Mouse (Mus musculus) kidney, embryonic 14.5 days (tissue): Measurements from ENCODE around the gene Rnd3. TPM values are rescaled to one million over a fixed set of nuclear protein-coding genes. Genes with fewer than 3 reads are reported as not detected.

Source experiments
- ATAC-seq: fragments of 200-750 bp; cut with Nextera tagmentation; 2 replicates; pipeline ENCODE4 v1.8.0; 2017; ENCODE audit warnings: moderate number of reproducible peaks, mild to moderate bottlenecking, moderate TSS enrichment, moderate library complexity; ENCODE audit not compliant: low FRiP score, low TSS enrichment
- H3K27ac ChIP-seq: fragments of 300-500 bp; sonication (generic); 2 replicates; pipeline ENCODE4 v1.5.1; 2014; ENCODE audit warnings: low read depth, mild to moderate bottlenecking, low read length, moderate library complexity, mixed read lengths
- H3K27me3 ChIP-seq: fragments of 300-500 bp; sonication (generic); 2 replicates; pipeline ENCODE4 v1.6.1; 2014; ENCODE audit warnings: mild to moderate bottlenecking, low read length; ENCODE audit not compliant: control insufficient read depth, insufficient read depth
- H3K36me3 ChIP-seq: fragments of 300-500 bp; sonication (generic); 2 replicates; pipeline ENCODE4 v1.6.1; 2014; ENCODE audit warnings: low read length, mixed read lengths; ENCODE audit not compliant: control insufficient read depth, insufficient read depth
- H3K4me1 ChIP-seq: fragments of 300-500 bp; sonication (generic); 2 replicates; pipeline ENCODE4 v1.6.1; 2014; ENCODE audit warnings: low read length, mixed read lengths; ENCODE audit not compliant: control insufficient read depth, insufficient read depth
- H3K4me2 ChIP-seq: fragments of 300-500 bp; sonication (generic); replicated peaks from 2 replicates; pipeline ENCODE4 v1.6.1; 2014; ENCODE audit warnings: low read depth, mild to moderate bottlenecking, low read length
- H3K4me3 ChIP-seq: fragments of 300-500 bp; sonication (generic); 2 replicates; pipeline ENCODE4 v1.5.1; 2014; ENCODE audit warnings: mild to moderate bottlenecking, low read length
- H3K9ac ChIP-seq: fragments of 300-500 bp; sonication (generic); 2 replicates; pipeline ENCODE4 v1.6.1; 2014; ENCODE audit warnings: low read depth, mild to moderate bottlenecking, low read length, moderate library complexity
- H3K9me3 ChIP-seq: fragments of 300-500 bp; sonication (generic); 2 replicates; pipeline ENCODE4 v1.6.1; 2016; ENCODE audit warnings: low read length; ENCODE audit not compliant: control insufficient read depth
- WGBS: fragments of 180-500 bp; shearing (Covaris S2); extraction: QIAGEN DNeasy Blood & Tissue Kit; methylation state at CpG from one replicate; pipeline ENCODE4 v1.1.7; 2014; 5-methylcytosine and 5-hydroxymethylcytosine counted together
- polyA plus RNA-seq: library from polyadenylated mRNA; unstranded; fragments of >200 nt; fragmentation: Nextera tagmentation; extraction: Ambion mirVana; gene quantifications from 2 replicates; pipeline ENCODE4 v1.2.1, GENCODE M21; 2014

Gene Rnd3
- polyA plus RNA-seq, 1 experiment from 2014 or later = 41.5 TPM

DNA sequence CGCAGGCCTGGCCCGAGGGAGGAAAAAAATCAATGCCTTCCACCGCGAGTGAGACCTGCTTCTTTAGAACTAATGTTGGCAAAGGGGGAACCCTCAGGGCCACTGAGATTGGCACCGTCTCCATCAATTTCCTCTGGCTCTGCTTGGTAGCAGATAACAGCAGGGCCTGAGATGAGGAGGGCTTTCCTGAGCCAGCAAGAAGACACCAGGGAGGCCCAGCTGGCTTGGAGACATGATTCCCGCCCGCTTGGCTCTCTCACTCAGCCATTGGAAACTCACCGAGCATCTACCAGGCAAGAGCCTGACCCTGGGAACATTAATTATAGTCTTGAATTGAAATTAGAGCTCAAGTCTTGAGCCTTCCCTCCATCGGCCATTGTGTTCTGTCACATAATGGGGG lies 48.9 kb downstream of the Rnd3 start:
- Histone ChIP-seq H3K4me2 (no peak overlapping the region), H3K9me3 (no peaks in the 10 kb centered on the region), H3K4me3 (no peak overlapping the region), H3K36me3 (no peaks in the 10 kb centered on the region), H3K4me1 (peaks cover 2% of the 10 kb centered on the region; the same call in 1 of the 2 replicates), H3K27ac (no peak overlapping the region; the same call in 1 of the 2 replicates), H3K9ac (no peak overlapping the region), H3K27me3 (no peaks in the 10 kb centered on the region)
- 54% methylated on average over 9 of the region's 9 CpGs for WGBS
- peak; percentile 49; the same call in 1 of the 2 replicates for ATAC-seq

- ATAC-seq = no peak
- 84% methylated on average over 1 of the region's 1 CpGs for WGBS
- Histone ChIP-seq H3K4me1 (peaks cover 2% of the 10 kb centered on the region; the same call in 1 of the 2 replicates), H3K36me3 (no peaks in the 10 kb centered on the region), H3K9me3 (no peaks in the 10 kb centered on the region), H3K9ac (no peak overlapping the region), H3K27me3 (no peaks in the 10 kb centered on the region), H3K27ac (no peak overlapping the region), H3K4me3 (no peak overlapping the region), H3K4me2 (no peak overlapping the region)
These were observed 49.7 kb downstream of the Rnd3 start for GRCm38 (mm10) chr2:51099240-51099639.

DNA sequence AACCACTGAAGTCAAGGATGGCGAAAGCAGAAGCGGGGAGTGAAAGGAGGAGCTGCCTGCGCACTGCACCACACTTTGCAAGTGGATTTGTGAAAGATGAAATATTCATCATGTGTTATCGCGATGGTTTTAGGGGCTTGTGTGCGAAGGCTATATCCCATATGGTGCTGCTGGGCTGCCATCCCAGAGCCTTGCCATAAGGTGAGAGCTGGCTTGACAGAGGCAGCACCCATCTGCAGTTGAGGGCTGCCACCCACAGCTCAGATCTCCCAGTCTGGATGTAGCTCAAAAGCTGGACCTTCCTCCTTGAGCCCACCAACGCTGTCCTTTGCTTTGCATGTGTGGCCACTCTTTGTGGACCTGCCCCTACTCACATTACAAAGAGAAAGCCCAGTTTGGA lies 58.2 kb downstream of the Rnd3 start:
- Histone ChIP-seq H3K27me3 (no peaks in the 10 kb centered on the region), H3K36me3 (no peaks in the 10 kb centered on the region), H3K4me1 (no peaks in the 10 kb centered on the region), H3K4me2 (no peak overlapping the region), H3K9ac (no peak overlapping the region), H3K27ac (no peak overlapping the region), H3K4me3 (no peak overlapping the region), H3K9me3 (no peaks in the 10 kb centered on the region)
- ATAC-seq = no peak
- WGBS = 83% methylated on average over 7 of the region's 7 CpGs

GRCm38 (mm10) chr2:51090049-51090448 lies 58.9 kb downstream of the Rnd3 start:
- Histone ChIP-seq H3K36me3 (no peaks in the 10 kb centered on the region), H3K9ac (no peak overlapping the region), H3K27ac (no peak overlapping the region), H3K4me2 (no peak overlapping the region), H3K9me3 (no peaks in the 10 kb centered on the region), H3K4me1 (no peaks in the 10 kb centered on the region), H3K4me3 (no peak overlapping the region), H3K27me3 (no peaks in the 10 kb centered on the region)
- ATAC-seq = no peak
- WGBS = 33% methylated on average over 8 of the region's 8 CpGs

- Histone ChIP-seq H3K27ac (no peak overlapping the region), H3K9ac (no peak overlapping the region), H3K36me3 (no peaks in the 10 kb centered on the region), H3K9me3 (no peaks in the 10 kb centered on the region), H3K27me3 (no peaks in the 10 kb centered on the region), H3K4me3 (no peak overlapping the region), H3K4me2 (no peak overlapping the region), H3K4me1 (no peaks in the 10 kb centered on the region)
- ATAC-seq = no peak
- WGBS = 92% methylated on average over 11 of the region's 11 CpGs
These were observed 59.9 kb downstream of the Rnd3 start for GRCm38 (mm10) chr2:51088843-51089573.

DNA sequence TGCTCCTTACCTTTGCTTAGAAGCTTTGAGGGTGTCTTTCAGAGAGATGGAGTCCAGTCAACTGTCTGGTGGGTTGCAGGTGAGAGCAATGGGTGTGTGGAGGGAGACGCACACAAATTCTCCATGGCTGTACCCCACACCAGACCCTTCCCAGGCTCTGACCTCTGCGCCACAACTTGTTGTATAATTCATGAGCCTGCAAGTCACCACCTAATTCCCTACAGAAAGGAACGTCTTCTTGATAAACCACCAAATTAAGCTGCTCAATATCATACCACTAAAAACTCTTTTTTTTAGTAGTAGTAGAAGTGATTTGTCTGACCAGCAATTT lies 60.8 kb downstream of the Rnd3 start:
- Histone ChIP-seq H3K4me2 (no peak overlapping the region), H3K4me1 (no peaks in the 10 kb centered on the region), H3K27ac (no peak overlapping the region), H3K9ac (no peak overlapping the region), H3K36me3 (no peaks in the 10 kb centered on the region), H3K9me3 (no peaks in the 10 kb centered on the region), H3K4me3 (no peak overlapping the region), H3K27me3 (no peaks in the 10 kb centered on the region)
- ATAC-seq = no peak
- 83% methylated on average over 3 of the region's 3 CpGs for WGBS

DNA sequence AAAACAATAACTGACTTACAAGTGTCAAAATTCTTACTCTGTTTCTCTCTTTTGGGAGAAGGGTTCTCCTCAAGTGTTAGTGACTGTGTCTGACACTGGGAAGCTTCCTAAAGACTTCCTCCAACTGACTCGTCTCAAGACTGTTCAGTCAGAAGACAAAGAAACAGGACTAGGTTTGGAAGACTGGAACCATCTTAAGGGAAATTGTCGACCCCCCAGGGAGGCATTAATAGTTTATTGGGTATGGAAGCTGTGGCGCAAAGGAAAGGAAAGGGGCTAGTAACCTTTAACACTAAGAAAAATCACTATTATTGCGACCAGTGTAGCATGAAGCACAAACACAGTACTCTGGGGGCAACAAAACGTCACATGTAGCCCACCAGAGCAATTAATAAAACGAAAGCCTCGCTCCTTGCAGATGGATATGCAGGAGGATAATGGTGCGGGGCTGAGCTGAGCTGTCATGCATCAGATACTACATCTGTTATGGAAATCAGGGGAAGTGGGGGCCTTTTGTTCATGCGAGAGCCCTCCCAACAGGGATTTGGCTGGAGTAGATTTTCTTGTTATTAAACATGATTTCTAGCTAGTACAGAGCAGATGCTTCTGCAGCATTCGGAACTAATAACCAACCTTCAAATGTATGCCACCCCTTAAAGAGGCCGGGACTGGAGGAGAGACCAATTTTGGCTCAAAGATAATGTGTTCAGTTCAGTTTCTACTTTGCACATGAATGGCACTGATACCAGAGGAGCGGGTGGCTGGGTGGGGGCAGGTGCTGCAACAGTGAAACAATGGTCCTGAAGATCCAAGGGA lies 61.4 kb downstream of the Rnd3 start:
- no peak overlapping the region for H3K4me3 ChIP-seq
- no peak overlapping the region for H3K9ac ChIP-seq
- H3K27me3 ChIP-seq = no peaks in the 10 kb centered on the region
- H3K9me3 ChIP-seq = no peaks in the 10 kb centered on the region
- no peak overlapping the region for H3K27ac ChIP-seq
- no peak for ATAC-seq
- H3K4me1 ChIP-seq = no peaks in the 10 kb centered on the region
- WGBS = 52% methylated on average over 12 of the region's 12 CpGs
- no peaks in the 10 kb centered on the region for H3K36me3 ChIP-seq
- H3K4me2 ChIP-seq = no peak overlapping the region

GRCm38 (mm10) chr2:51085155-51085554 lies 63.8 kb downstream of the Rnd3 start:
- Histone ChIP-seq H3K4me1 (no peaks in the 10 kb centered on the region), H3K9ac (no peak overlapping the region), H3K4me3 (no peak overlapping the region), H3K4me2 (no peak overlapping the region), H3K9me3 (no peaks in the 10 kb centered on the region), H3K27me3 (no peaks in the 10 kb centered on the region), H3K27ac (no peak overlapping the region), H3K36me3 (no peaks in the 10 kb centered on the region)
- WGBS = 91% methylated on average over 11 of the region's 11 CpGs
- no peak for ATAC-seq

DNA sequence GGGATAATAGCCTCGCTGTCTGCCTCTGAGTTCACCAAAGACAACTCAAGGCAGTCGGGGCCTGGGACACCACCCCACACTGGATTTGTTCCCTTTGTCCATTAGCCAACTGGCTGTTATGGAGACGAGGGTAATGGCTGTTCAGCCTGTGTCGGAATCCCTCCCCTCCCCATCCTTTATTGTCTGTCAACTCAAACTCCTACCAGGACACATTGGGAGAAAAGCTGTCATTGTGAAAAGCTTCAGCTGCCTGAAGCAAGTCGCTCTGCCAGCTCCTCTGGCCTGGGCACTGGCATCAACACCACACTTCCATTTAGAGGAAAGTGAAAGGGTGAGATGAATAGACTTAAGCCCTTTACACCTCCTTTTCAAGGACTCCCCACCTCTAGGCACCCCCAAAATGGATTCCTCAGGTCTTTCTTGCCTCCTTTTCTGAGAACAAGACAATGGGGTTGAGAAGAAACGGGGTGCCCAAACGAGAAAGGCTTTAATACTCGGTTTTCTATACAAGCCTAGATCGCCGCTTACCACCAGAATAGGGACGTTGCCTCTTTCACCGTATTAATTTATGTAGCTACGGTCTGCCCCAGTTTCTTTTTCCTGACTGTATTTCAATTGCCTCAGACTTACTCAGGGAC lies 66.1 kb downstream of the Rnd3 start:
- H3K4me3 ChIP-seq = no peak overlapping the region
- no peak overlapping the region for H3K27ac ChIP-seq
- no peaks in the 10 kb centered on the region for H3K9me3 ChIP-seq
- WGBS = 72% methylated on average over 13 of the region's 13 CpGs
- no peak overlapping the region for H3K9ac ChIP-seq
- no peaks in the 10 kb centered on the region for H3K4me1 ChIP-seq
- no peaks in the 10 kb centered on the region for H3K36me3 ChIP-seq
- H3K27me3 ChIP-seq = no peaks in the 10 kb centered on the region
- H3K4me2 ChIP-seq = no peak overlapping the region
- ATAC-seq = no peak
